Mouse (Mus musculus): ENCODE data around the gene Pygo2. TPM values are rescaled to one million over a fixed set of nuclear protein-coding genes. Genes with fewer than 3 reads are reported as not detected.
A peak's percentile ranks its signal among the peaks of the same experiment; 100 is the strongest.

Gene Pygo2
- total and polyA plus RNA-seq, 3 experiments, result 31.8 to 166 (median 44.5) TPM

DNA sequence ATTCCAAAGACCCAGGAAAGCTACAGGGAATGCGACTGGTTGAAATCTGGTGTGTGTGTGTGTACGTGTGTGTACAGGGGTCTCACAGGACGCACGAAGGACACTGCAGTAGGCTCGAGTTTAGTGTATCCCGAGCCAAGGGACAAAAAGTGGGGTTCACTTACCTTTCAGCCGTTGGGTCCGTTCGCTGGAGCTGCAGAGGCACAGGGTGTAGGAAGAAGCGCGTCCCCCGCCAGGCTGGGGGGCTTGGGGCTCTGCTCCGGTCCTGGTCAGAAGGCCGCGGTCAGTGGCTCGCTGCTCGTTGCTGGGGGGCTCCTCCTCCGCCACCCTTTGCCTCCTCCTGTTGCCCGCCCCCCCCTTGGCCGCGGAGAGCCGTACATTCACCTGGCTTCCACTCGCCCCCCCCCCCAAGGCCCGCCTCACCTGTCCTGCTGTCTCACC is 37.1 kb upstream of the Pygo2 start:
- DNase-seq, result peak; percentile 68

DNA sequence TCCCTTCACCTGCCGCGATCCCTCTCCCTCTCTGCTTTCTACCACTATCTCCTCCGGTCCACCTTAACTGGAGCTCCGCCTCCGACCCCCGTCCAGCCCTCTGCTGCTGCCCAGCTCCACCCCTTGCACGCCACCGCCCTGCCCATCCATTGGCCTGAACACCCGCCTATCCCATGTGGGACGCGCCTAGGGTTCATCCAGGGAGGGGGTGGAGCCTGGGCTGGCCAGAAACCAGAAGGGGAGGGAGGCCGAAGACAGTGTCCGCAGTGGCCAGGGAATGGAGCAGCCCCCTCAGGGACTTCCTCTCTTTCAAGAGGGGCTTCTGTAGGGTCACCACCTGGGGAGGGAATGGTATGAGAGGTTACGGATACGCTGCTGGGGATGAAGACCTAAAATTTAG is 36.4 kb upstream of the Pygo2 start:
- DNase-seq, result peak; percentile 100

DNA sequence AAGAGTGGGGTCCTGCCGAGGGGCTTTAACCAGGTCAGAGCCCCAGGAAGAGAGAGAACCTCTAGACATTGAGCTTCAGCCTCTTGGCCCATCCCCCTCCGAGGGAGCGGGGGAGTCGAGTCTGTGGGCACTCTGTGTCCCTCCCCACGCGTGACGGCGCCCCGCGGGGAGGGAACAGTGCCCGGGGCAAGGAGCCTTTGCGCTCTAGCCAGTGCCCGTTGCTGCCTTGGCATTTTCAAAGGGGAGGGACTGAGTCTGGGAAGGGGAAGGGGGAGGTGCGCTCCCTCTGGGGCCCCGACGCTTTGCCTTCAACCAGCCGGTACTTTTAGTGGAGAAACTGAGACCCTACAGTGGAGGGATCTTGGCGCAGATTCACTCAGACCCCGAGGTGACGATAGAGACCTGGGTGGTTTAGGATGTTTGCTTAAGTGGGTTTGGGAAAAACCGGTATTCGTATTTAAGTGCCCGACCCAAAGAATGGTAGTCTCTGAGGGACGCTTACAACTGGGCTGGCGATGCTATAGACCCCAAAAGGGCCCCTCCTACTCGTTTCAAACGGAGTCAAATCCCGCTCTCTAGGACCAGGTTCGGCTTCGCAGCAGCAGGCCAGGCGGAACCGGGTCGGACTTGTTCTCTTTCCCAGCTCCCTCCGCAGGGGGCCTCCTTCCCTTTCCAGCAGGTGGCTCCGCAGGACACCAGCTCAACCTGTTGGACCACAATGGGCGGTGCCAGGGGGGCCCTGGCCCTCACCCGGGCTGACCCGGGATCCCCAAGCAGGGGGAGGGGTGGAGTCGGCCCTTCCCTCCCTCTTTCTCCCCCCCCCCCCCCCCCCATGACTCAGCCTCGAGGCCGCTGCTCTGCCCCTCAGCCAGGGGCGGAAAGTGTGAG is 35.8 kb upstream of the Pygo2 start, which contains the start of gene Zbtb7b:
Gene Zbtb7b (minus strand): TSS at position 771 of the 888 bp plus-strand sequence.
- peak; percentile 93 for DNase-seq

DNA sequence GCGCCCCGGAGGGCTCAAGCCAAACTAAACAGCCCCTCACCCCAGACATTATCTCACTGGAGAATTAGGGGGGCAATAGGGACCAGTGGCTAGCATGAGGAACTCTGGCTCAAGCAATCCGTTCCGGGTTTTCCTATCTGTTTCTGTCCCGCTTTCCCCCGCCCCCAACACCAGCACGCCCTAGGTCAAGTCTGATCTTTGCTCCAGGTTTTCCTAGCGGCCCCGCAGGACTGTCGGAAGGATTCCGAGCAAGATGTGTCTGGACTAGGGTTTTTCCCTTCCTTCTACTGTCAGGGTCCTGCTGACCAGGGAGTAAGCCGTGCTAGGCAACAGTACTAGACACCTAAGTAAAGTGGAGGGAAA is 35.1 kb upstream of the Pygo2 start:
- peak; percentile 90 for DNase-seq

DNA sequence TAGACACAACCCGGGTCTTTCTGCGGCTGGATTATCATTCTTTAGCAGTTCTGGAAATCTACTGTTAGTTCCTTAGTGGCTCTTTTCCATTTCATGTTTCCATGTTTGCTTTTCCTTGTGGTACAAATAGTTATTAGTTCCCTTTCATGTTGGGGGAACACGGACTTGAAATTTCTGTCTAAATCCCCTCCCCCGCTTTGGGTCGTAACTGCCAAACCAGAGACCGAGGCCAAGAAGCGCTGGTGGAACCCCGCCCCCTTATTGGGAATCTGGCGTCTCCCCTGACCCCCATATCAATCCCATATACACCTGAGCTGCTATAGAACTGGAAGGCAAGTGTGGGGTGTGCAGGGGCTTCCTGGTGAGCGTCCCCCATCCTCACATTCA is 34.6 kb upstream of the Pygo2 start:
- peak; percentile 56 for DNase-seq

DNA sequence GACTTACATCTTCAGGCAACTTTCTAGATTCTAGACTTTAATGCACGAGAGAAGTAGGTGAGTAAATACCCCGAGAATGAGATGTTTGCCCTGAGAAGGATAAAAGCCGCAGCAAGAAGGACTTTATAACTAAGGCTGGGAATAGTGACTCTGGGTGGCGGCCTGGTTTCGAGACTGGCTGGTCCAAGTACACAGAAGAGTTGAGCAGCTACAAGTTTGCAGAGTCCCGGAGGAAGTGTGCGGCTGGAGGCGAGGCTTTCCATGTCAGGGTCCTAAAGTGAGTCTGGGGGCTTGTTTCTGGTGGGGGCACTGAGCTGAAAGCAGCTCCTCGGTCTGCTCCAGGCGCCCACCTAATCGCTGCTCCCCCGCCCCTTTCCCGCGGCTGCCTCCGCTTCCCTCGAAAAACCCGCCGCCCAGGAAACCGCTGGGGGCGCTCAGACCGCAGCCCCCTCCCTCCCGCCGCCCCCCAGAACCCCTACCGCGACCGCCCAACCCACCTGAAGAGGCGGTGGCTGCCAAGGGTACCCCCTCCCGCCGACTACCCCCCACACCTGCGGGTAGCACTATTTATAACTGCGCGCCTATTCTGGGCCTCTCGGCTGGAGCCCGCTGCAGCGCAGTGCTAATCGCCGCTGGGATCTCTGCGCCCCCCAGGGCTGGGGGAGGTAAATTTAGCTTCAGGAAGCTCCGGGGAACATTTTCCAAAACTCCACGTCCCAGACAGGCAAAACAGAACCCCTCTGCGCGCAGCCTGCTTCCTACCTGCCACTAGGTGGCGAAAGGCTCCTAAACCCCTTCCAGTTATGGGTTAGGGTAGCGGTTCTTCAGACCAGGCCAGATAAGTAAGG is 34.0 kb upstream of the Pygo2 start:
- peak; percentile 82 for DNase-seq

DNA sequence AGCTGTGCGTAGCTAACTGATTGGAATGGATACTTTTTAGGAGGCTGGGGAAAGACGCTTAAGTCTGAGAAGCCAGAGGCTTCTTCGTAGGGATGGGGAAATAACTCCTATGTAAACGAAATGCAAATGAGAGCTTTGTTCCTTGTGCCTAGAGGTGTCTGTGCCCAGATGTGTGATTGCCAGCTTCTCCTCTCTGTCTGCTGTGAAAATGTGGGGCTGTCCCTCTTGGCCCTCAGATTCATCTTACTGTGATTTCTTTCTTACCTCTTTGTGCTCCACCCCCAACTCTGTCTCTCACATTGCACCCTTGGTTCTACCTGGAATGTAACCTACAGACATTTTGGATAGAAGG is 33.4 kb upstream of the Pygo2 start:
- no peak for DNase-seq

DNA sequence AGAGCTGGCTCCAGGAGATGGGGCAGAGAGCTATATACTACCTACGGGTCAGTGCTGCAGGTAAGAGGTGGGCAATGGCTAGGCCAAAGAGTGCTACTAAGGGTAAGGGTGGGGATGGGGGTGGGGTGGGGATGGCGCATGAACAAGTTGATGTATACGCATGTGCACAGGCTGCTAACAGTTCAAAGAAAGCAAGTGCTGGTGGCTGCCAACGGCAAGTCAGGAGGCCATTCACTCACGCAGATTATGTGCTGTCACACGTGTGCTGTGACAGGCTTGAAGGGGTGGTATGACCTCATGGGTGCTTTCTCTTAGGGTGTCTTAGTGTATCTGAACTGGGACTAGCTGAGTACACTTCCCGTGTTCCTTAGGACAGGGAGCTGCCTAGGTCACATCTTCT is 28.7 kb upstream of the Pygo2 start:
- DNase-seq, result no peak

DNA sequence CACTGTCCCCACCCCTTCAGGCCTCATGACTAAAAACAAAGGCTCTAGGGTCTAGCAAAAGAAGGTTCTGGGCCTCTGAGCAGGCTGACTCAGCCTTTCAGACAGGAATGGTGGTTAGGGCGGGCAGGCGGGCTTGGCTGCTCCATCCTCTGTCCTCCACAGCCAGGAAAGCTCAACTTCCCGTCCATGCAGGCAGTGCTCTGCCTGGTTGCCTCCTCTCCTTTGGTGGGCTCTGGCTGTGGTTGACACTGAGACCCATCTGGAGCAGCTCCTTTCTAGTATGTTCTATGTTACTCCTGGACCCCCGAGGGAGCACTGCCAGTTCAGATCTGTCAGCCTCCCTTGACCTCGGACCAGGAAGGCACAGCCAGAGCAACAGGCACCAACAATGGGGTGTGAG is 27.3 kb upstream of the Pygo2 start, which contains the start of gene Lenep:
Gene Lenep (minus strand): TSS at position 101 of the 400 bp plus-strand sequence.
- no peak for DNase-seq

DNA sequence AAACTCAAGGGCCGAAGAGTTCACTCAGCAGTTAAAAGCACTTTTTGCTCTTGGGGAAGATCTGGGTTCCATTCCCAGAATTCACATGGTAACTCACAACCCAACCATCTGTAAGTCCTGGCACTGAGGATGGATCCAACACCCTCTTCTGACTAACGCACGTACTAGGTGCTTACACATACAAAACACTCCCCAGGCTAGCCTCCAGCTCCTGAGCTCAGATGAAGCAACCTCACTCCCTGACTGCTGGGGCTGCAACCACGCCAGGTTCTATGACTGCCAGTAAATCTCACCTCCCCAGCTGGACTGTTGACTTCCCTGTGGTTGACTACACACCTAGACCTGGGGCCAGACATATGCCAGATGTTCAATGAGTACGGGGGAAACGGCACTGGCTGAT is 23.1 kb upstream of the Pygo2 start:
- DNase-seq, result no peak

DNA sequence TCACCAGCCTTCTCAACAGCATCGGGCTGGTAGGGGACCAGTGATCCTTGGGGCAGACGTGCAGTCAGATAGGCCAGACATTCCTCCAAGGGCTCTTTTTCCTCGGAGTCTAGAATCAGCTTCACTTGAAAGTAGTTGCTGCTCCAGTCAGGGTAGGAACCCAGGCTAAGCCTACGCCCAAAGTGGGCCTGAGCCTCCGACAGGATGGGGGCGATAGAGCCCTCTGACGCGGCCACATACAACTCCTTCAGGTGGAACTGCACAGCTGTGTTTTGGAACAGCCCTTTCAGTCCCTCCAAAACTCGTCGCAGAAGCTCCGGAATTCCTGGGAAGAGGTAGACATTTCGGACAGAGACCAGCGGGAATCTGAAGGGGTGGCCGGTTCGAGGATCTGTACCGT is 21.6 kb upstream of the Pygo2 start:
- DNase-seq, result no peak

DNA sequence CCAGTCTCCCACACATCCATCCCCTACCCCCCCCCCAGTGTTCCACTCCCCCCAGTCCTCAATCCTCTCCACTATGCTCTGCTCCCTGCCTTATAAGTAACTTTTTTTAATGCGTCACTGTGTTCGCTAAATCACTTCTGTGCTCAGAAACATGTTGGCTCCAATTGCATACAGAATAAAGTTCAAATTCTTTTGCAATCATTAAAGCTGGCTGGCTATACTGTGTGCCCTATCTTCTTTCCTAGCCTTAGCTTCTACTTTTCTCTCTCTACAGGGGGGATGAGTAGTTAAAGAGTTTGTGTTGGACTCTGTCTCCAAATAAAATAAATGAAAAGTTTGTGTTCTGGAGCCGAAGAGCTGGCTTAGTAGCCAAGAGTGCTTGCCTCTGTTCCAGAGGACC is 20.3 kb upstream of the Pygo2 start:
- no peak for DNase-seq

DNA sequence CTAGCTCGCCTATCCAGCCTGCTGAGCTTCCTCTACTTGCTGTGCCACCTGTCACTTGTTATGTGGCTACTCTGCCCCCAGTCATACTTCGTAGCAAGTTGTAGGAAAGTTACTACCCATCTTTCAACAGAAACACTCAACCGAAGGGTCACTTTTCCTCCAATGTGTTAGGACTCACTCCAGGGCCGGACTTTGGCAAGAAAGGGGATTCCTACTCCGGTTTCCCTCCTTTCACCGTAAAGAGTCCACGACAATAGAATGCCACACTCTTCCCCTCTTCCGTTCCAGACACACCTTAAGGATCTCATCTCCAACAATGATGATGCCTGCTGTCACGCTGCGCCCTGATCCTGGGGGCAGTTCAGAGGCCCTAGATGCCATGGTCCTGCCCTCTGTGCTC is 19.1 kb upstream of the Pygo2 start:
- DNase-seq, result no peak

DNA sequence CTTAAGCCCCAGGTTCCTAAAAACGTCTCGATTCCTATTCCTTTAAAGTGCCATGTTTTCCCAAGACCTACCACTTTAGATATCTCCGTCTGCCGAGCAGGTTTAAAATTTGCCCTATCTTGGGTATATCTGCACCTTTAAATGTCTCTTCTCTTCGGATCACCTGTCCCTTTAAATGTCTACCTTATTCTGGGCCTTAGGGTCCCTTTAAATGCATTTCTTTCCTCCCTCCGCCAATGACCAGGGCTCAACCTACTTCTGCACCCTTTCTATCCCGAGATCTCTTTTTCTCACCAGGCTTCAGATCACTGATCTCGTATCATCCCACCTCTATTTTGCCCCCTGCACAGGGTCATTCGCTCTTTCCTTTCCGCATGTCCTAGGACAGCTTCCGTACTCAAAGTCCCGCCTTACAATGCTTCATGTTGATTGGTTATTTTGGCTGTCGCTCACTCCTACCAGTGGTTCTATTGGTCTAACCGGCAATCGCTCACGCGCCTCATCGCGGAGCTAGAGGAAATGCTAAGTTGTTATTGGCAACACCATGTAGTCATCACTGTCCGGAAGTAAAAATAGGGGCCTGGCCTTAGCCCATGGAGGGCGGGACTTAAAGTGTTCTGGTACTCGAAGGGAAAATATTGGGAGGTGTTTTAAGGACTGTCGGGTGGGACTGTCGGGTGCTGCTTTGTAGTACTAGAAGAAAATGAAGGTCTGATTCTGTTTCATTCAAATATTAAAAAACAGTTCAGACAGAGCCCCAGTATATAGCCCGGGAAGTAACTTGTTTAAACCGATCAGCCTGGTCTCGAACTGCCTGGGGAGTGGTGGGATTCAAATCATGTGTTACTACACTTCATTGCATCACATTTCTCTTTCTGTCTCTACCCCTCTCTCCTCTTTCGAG is 18.3 kb upstream of the Pygo2 start, which contains the start of gene Flad1:
Gene Flad1 (minus strand): TSS at position 381 of the 904 bp plus-strand sequence.
- DNase-seq, result peak; percentile 99

DNA sequence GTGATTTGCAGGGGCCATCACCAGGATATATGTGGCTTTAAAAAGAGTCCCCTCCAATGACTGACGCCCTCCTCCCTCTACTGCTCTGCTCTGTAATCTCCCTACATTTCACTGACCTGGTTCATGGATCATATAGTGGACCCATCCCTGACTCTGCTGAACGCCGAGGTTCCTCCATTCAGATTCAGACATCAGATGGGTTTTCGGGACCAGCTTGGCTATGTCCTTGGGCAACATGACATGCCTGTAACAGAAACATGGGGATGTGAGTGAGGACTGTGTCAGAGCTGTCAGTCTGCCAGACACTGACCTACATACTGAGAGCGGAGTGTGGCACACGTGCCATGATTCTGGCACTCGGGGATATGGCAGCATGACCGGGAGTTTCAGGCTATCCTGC is 13.9 kb upstream of the Pygo2 start:
- no peak for DNase-seq

DNA sequence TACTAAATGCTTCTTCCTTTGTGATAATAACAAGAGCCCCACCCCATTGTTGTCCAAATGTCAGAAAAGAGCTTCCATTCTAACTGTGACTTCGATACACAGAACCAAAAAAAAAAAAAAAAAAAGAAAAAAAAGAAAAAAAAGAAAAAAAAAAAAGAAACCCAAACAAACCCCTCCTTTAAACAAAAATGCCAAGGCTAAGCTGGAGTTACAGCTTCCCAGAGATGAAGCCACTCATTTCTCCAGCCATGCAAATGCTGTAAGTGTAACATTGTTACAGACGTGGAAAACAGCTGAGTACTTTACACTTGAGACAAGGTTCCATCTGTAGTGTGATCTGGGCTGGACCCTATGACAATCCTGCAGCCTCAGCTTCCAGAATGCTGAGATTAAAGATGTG is 12.9 kb upstream of the Pygo2 start:
- DNase-seq, result no peak

DNA sequence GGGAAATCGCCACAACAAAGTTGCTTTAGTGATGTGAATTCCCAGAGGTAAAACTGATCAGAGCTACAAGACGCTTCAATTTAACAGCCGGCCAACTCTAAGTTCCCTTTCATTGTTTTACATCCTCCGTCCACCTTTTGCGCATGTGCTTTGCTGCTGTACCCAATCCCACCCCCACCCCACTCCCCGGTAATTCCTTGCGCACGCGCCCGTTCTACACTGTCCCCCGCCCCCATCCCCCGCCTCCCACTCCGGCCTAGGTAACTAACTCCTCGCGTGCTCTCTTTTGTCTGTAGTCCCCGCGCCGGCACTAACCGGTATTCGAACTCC is 12.2 kb upstream of the Pygo2 start:
- DNase-seq, result no peak

DNA sequence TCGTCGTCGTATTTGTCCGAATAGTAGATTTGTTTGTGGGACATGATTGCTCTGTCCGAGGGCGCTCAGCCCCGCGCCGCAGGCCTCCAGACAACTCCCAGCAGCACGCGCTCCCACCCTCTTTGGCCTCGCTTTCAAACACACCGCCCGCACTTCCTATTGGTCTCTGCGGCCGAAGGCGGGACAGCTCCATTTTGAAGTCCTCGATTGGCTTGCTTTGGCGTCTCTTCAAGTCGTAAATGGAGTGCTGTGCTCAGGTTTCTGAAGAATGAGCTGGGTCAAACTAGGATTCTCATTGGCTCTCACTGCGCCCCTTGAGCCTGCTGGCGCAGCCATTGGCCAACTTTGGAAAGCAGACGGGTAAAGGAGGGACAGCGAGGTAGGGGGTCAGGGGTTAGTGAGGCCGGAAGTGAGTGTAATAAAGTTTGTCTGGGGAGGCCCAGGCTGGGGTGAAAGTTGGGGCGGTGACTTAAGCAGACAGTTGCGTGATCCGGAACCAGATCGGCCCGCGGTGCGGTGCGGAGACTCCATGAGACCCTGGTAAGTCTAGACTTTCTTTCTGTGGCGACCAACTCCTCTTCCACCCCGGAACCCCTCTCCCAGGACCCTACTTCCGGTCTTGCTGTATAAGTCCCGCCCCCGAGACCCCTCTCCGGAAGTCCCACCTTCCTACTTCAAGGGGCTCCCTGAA is 11.7 kb upstream of the Pygo2 start, which contains the start of the genes Cks1b and Shc1:
Gene Cks1b (minus strand): TSS at position 214 of the 691 bp plus-strand sequence.
Gene Shc1 (plus strand): TSS at position 274 of the 691 bp plus-strand sequence.
- peak; percentile 96 for DNase-seq

DNA sequence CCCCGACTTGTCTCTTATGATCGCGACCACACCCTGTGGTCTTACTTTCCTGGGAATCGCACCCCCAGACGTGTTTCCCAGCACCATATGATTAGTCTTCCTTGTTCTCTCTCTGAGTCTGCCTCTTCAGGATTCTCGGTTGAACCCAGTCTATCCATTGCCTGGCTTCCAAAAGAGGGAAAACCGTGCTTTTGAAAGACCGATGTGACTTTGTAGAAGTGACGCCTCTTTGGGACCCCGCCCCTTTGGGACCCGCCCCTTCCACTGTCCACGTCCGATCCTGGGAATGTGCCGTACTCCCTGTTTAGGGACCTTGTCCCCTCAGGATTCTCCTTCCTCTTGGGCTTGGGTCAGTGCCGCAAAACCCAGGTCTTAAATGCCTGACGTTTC is 11.2 kb upstream of the Pygo2 start:
- peak; percentile 90 for DNase-seq

DNA sequence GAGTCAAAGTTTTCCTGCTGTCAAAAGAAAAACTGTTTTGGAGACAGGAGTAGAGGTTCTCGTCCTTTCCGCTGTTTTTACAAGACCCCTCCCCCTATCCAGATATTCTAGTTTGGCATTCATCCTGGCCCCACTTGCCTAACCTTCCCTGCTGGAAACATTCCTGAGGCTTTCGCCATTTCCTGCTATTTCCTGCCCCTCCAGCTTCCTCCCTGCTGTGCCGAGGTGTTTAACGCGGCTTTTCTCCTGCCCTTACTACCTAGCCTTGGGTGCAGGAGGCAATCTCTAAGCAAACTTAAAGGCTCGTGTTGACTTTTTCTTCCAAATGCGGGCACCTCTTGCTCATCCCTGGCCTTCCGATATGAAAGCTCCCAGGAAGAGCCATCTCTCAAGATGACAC is 10.4 kb upstream of the Pygo2 start:
- peak; percentile 79 for DNase-seq

DNA sequence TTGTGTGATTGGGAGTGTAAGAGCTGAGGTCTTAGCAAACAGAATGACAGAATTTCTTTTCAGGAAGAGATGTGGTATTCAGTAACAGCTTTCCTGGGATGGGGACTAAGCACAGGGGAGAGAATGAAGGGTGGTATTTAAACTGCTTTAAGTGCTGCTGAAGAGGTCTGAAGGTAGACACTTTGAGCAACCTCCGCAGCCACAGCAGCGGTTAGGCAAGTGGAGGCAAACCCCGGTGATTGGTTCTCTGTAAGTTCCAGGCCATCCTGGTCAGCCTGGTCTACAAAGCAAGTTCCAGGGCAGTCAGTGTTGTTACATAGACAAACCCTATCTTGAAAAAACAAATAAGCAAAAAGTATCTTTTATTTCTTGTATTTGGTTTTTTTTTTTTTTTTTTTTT is 10.0 kb upstream of the Pygo2 start:
- DNase-seq, result no peak
